Mouse (Mus musculus) limb, embryonic 14.5 days (tissue): ENCODE measurements at regions not wholly inside any gene's neighbourhood (a gene's known extent, or its start where the extent isn't known, plus 50 kb on each side); places are given as distances from the start of the nearest gene placed in this dataset.

Experiments
- ATAC-seq: fragments of 200-750 bp; cut with Nextera tagmentation; 2 replicates; pipeline ENCODE4 v1.8.0; 2017; ENCODE audit warnings: low read depth, moderate number of reproducible peaks, moderate TSS enrichment; ENCODE audit not compliant: low FRiP score
- DNase-seq: peaks from one replicate; pipeline ENCODE4 v3.0.0-alpha.2; 2015; ENCODE audit warnings: low spot score
- H3K27ac ChIP-seq: fragments of 300-500 bp; sonication (generic); replicated peaks from 2 replicates; pipeline ENCODE4 v1.5.1; 2014; ENCODE audit warnings: low read depth, mild to moderate bottlenecking, low read length, moderate library complexity, mixed read lengths
- H3K27me3 ChIP-seq: fragments of 300-500 bp; sonication (generic); 2 replicates; pipeline ENCODE4 v1.6.1; 2014; ENCODE audit warnings: low read length, mixed read lengths; ENCODE audit not compliant: control insufficient read depth, insufficient read depth
- H3K36me3 ChIP-seq: fragments of 300-500 bp; sonication (generic); 2 replicates; pipeline ENCODE4 v1.6.1; 2014; ENCODE audit warnings: mild to moderate bottlenecking, low read length, moderate library complexity, mixed read lengths; ENCODE audit not compliant: control insufficient read depth, insufficient read depth
- H3K4me1 ChIP-seq: fragments of 300-500 bp; sonication (generic); 2 replicates; pipeline ENCODE4 v1.6.1; 2014; ENCODE audit warnings: antibody characterized with exemption, low read length, mixed read lengths; ENCODE audit not compliant: control insufficient read depth, insufficient read depth
- H3K4me2 ChIP-seq: fragments of 300-500 bp; sonication (generic); replicated peaks from 2 replicates; pipeline ENCODE4 v1.6.1; 2014; ENCODE audit warnings: low read depth, mild to moderate bottlenecking, low read length, moderate library complexity; ENCODE audit not compliant: severe bottlenecking
- H3K4me3 ChIP-seq: fragments of 300-500 bp; sonication (generic); replicated peaks from 2 replicates; pipeline ENCODE4 v1.5.1; 2014; ENCODE audit warnings: low read length
- H3K9ac ChIP-seq: fragments of 300-500 bp; sonication (generic); 2 replicates; pipeline ENCODE4 v1.6.1; 2014; ENCODE audit warnings: mild to moderate bottlenecking, low read depth, low read length, moderate library complexity; ENCODE audit not compliant: severe bottlenecking
- H3K9me3 ChIP-seq: fragments of 300-500 bp; sonication (generic); 2 replicates; pipeline ENCODE4 v1.6.1; 2016; ENCODE audit warnings: low read length; ENCODE audit not compliant: control insufficient read depth
- POLR2A ChIP-seq: fragments of 200-500 bp; IDR thresholded peaks from 2 replicates; pipeline ENCODE4 v1.8.0; 2012; ENCODE audit warnings: inconsistent platforms, mild to moderate bottlenecking, moderate library complexity, borderline replicate concordance; ENCODE audit not compliant: insufficient read depth, insufficient read length; ENCODE audit errors: extremely low read depth
- WGBS: fragments of 180-500 bp; shearing (Covaris S2); extraction: QIAGEN DNeasy Blood & Tissue Kit; methylation state at CpG from one replicate; pipeline ENCODE4 v1.1.7; 2014; 5-methylcytosine and 5-hydroxymethylcytosine counted together

DNA sequence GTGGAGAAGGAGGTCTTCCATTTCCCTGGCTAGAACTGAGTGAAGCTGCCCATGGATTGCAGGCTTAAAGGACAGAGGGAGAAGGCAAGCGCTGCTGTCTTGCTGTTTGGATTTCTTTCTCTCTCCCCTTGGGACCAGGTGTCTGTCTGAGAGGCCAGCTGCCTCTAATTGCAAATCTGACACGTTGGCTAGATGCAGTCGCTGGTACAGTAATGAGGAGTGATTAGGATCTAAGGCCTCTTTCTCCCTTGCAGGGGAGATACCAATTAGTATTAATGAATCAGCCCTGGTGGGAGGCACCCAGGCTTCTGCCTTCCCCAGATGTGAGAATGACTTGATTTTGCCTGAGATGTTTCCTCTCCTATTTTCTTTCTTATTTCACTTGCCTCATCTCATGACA is 100.1 kb upstream of the Lyplal1 start:
- Histone ChIP-seq H3K27ac (no peak overlapping the region), H3K4me2 (no peak overlapping the region), H3K36me3 (no peaks in the 10 kb centered on the region), H3K4me1 (0 out of 2 replicates have a peak, but pooled peaks cover 6% of the 10 kb centered on the region), H3K4me3 (no peak overlapping the region), H3K27me3 (no peaks in the 10 kb centered on the region), H3K9ac (no peak overlapping the region), H3K9me3 (no peaks in the 10 kb centered on the region)
- DNase-seq (no peak), ATAC-seq (no peak)
- 20% methylated on average over 3 of the region's 3 CpGs for WGBS
- no peak for TF ChIP-seq POLR2A

DNA sequence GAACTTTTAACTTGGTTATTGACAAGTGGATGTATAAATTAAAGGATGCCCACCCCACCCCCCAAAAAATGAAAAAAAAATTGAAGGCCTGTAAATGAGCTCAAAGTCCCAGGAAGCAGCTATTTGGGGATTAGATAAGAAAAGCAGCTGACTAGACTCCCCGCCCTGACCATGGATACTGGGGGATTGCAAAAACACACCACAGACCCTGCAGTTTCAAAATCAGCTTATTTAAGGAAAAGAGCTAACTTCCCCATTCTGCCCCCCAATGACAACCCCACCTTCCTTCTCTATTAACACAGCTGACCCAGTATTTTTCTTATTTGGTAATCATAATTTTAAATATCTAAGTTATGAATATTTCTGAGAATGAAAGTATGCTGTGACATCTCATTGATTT is 87.0 kb upstream of the Lyplal1 start:
- 89% methylated on average over 1 of the region's 1 CpGs for WGBS
- Histone ChIP-seq H3K4me3 (no peak overlapping the region), H3K4me2 (no peak overlapping the region), H3K9ac (no peak overlapping the region), H3K4me1 (no peaks in the 10 kb centered on the region), H3K27ac (no peak overlapping the region), H3K9me3 (no peaks in the 10 kb centered on the region), H3K36me3 (no peaks in the 10 kb centered on the region), H3K27me3 (no peaks in the 10 kb centered on the region)
- no peak for DNase-seq
- no peak for TF ChIP-seq POLR2A
- no peak for ATAC-seq

DNA sequence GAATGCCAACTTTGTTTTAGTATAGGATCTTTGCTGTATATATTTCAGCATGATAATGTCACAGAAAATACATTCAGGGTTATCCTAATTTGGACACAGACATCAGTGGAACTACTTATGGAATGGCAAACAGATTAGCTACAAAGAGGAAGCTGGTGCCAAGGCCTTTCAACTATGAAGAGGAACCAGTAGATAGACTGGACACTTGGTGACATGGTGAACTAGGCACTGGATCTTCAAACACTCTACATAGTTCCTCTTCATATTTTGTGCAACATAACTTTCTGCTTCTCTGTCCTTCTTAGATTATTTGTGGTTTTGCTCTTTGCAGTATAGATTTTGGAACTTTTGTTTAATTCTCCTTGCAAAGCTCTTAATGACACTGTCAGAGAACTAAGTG is 85.4 kb upstream of the Lyplal1 start:
- no peak for TF ChIP-seq POLR2A
- H3K4me2 ChIP-seq, result no peak overlapping the region
- H3K27ac ChIP-seq, result no peak overlapping the region
- H3K4me3 ChIP-seq, result no peak overlapping the region
- no peaks in the 10 kb centered on the region for H3K36me3 ChIP-seq
- H3K9me3 ChIP-seq, result no peaks in the 10 kb centered on the region
- no peak overlapping the region for H3K9ac ChIP-seq
- H3K4me1 ChIP-seq, result no peaks in the 10 kb centered on the region
- no peak for DNase-seq
- H3K27me3 ChIP-seq, result no peaks in the 10 kb centered on the region
- ATAC-seq, result no peak

DNA sequence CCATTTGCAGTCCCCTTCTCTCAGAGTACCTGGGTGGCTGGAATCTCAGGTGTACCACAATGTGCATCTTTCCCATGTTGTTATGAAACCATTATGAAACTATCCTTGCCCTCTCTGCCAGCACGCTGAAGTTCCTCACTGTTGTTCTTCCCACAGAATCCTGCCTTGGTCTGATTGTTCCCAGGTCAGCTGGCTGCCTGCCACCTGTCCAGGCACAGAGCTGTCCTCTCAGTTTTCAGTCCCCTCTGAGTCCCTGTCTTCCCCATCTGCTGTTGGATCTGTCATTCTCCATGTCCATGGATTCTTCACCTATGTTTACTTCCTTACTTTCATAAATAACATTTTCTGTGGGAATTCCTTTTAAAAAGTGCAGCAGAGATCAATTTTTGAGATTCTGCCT is 81.3 kb upstream of the Lyplal1 start:
- ATAC-seq, result no peak
- Histone ChIP-seq H3K36me3 (no peaks in the 10 kb centered on the region), H3K9ac (no peak overlapping the region), H3K27me3 (no peaks in the 10 kb centered on the region), H3K27ac (no peak overlapping the region), H3K9me3 (no peaks in the 10 kb centered on the region), H3K4me1 (no peaks in the 10 kb centered on the region), H3K4me3 (no peak overlapping the region), H3K4me2 (no peak overlapping the region)
- DNase-seq, result no peak
- TF ChIP-seq POLR2A, result no peak
- 83% methylated on average over 1 of the region's 1 CpGs for WGBS

DNA sequence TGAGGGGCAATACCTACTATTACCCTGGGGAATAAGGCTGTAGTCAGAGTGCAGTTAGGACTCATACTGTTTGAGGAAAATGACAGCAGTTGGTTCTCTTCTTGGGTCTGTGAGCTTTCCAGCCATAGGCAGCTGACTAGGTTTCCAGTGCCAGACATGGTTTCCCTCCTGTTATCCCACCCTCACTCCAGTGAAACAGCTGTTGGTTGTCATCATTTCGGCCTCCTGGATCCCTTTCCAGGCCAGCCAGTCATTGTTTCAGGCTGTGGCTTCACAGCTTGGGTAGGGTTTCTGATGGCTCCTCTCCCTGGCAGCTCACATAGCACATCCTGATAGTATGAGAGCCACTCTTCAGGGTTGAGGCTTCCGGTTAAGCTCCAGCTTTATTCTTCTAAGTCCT is 79.9 kb upstream of the Lyplal1 start:
- no peaks in the 10 kb centered on the region for H3K4me1 ChIP-seq
- no peak for TF ChIP-seq POLR2A
- H3K36me3 ChIP-seq, result no peaks in the 10 kb centered on the region
- H3K9ac ChIP-seq, result no peak overlapping the region
- ATAC-seq, result no peak; the same call in 1 of the 2 replicates
- whole genome bisulfite sequencing, result 70% methylated on average over 2 of the region's 2 CpGs
- H3K27ac ChIP-seq, result no peak overlapping the region
- DNase-seq, result no peak
- no peak overlapping the region for H3K4me2 ChIP-seq
- no peaks in the 10 kb centered on the region for H3K27me3 ChIP-seq
- no peak overlapping the region for H3K4me3 ChIP-seq
- no peaks in the 10 kb centered on the region for H3K9me3 ChIP-seq

DNA sequence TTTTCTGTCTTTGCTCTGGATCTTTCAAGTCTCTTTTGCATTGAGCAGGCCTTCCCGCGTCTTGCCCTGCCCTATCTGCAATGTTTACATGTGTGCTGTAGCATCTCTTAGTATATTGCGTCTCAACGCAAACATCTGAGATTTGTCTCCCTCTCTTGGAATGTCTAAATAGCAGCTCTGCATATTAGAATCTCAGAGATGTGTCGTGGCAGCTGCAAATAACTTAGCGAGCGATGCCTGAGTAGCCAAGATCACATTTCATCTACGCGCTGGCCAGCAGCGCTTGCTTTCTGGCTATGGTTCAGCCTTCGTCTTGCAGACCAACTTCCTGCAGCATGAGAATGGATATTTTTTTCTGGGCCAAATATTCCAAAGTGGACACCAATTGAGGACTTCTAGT is 72.3 kb upstream of the Lyplal1 start:
- no peaks in the 10 kb centered on the region for H3K9me3 ChIP-seq
- TF ChIP-seq POLR2A, result no peak
- no peak overlapping the region for H3K27ac ChIP-seq
- no peaks in the 10 kb centered on the region for H3K4me1 ChIP-seq
- 47% methylated on average over 11 of the region's 11 CpGs for WGBS
- H3K4me3 ChIP-seq, result no peak overlapping the region
- peak; percentile 77 for DNase-seq
- H3K36me3 ChIP-seq, result no peaks in the 10 kb centered on the region
- peak; percentile 74 for ATAC-seq
- no peak overlapping the region for H3K9ac ChIP-seq
- H3K4me2 ChIP-seq, result no peak overlapping the region
- H3K27me3 ChIP-seq, result no peaks in the 10 kb centered on the region
